8 mouse cellular contexts compared by ENCODE assay signal in the genomic region with DNA sequence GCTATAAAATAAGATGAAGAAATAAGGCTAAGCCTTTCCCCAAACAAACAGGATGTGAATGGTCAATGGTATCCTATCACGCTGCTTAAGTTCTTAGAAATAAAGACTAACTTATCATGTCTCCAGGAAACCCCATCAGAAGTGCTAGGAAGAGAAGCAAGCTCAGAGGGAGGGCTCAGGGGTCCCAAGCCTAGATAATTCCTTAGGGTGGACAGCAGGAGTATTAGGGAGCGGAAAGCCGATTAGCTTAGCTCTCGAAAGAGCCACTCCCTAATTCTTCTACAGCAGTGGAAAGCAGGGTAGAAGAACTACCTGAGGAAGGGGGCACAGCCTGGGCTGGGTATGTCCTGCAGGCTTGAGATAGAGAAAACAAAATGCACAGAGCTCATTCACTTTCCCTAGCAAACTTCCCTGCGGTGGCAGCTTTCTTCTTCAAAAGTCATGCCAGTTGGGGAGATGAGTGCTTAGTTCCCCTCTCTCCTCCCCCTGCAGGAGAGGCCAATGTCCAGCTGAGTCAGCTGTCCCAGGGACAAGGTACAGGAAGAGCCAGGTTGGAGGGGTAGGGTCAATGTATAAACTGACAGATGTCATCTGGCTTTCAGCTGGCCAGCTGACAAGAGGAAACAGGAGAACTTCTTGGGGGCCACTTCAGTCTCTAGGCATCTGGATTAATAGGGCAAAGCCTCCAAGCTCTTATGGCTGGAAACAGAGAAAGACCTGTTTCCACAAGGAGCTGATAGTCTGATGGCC. TPM values are rescaled to one million over a fixed set of nuclear protein-coding genes. Genes with fewer than 3 reads are reported as not detected.
DNase-seq lines count a peak whose midpoint lies in the region; ATAC-seq and TF ChIP-seq lines count a peak whose summit lies in the region.

No protein-coding gene starts in this region.

- H3K9ac ChIP-seq in heart, embryonic 15.5 days = peak overlapping the region; percentile 93; the same call in 1 of the 2 replicates
- peak overlapping the region; percentile 86; the same call in 1 of the 2 replicates for H3K9ac ChIP-seq in kidney, embryonic 16.5 days (replicated peaks; ENCODE audit: low read length)

- TF ChIP-seq CTCF in embryonic fibroblast, embryonic 13.5 days (IDR thresholded peaks at IDR 0.05; ENCODE audit: borderline replicate concordance, insufficient read depth, low read length) = no peak

- no peak for TF ChIP-seq POLR2A in embryonic fibroblast, embryonic 13.5 days (IDR thresholded peaks at IDR 0.05; ENCODE audit: low read depth, low read length)
- no peak for TF ChIP-seq POLR2A in myocyte (IDR thresholded peaks at IDR 0.05; ENCODE audit: insufficient read length, low read depth)

- peak overlapping the region; percentile 80 for H3K4me3 ChIP-seq in heart, embryonic 15.5 days
- peak overlapping the region; percentile 75 for H3K4me3 ChIP-seq in embryonic fibroblast, embryonic 13.5 days (ENCODE audit: insufficient read depth, low read length)
- H3K4me3 ChIP-seq in kidney, embryonic 16.5 days (ENCODE audit: low read length) = peak overlapping the region; percentile 87
- peak overlapping the region; percentile 43 for H3K4me3 ChIP-seq in myocyte

- peaks cover 30% of the 10 kb centered on the region for H3K4me1 ChIP-seq in heart, embryonic 15.5 days (replicated peaks)
- 0 out of 2 replicates have a peak, but pooled peaks cover 7% of the 10 kb centered on the region for H3K4me1 ChIP-seq in embryonic fibroblast, embryonic 13.5 days (ENCODE audit: control insufficient read depth, insufficient read depth, low read length)
- H3K4me1 ChIP-seq in kidney, embryonic 16.5 days (ENCODE audit: insufficient read depth, low read length) = peaks cover 27% of the 10 kb centered on the region

- 65% methylated on average over 5 of the region's 5 CpGs for WGBS in heart, embryonic 15.5 days
- 58% methylated on average over 5 of the region's 5 CpGs for WGBS in kidney, embryonic 16.5 days

- peaks cover 32% of the 10 kb centered on the region for H3K36me3 ChIP-seq in heart, embryonic 15.5 days
- H3K36me3 ChIP-seq in kidney, embryonic 16.5 days (ENCODE audit: insufficient read depth, low read length) = peaks cover 36% of the 10 kb centered on the region
- no peaks in the 10 kb centered on the region for H3K36me3 ChIP-seq in myocyte (ENCODE audit: control insufficient read depth, insufficient read depth)

- H3K27me3 ChIP-seq in heart, embryonic 15.5 days = no peaks in the 10 kb centered on the region
- H3K27me3 ChIP-seq in kidney, embryonic 16.5 days (ENCODE audit: insufficient read depth, low read length) = no peaks in the 10 kb centered on the region
- H3K27me3 ChIP-seq in myocyte (ENCODE audit: control insufficient read depth, insufficient read depth, insufficient read length) = no peaks in the 10 kb centered on the region

- intact Hi-C loops in heart, postnatal 10 days (cut with DNase I) = no loop called here

- H3ac ChIP-seq in myocyte (ENCODE audit: control insufficient read depth, insufficient read length) = peak overlapping the region; percentile 75

- H3K79me2 ChIP-seq in myocyte (ENCODE audit: control insufficient read depth, insufficient read depth) = no peaks in the 10 kb centered on the region

- H3K4me2 ChIP-seq in heart, embryonic 15.5 days = peak overlapping the region; percentile 93
- peak overlapping the region; percentile 93 for H3K4me2 ChIP-seq in kidney, embryonic 16.5 days (replicated peaks; ENCODE audit: low read depth, low read length)
- H3K4me2 ChIP-seq in myocyte (ENCODE audit: low read depth) = peak overlapping the region; percentile 92

- DNase-seq in heart, postnatal 10 days = no peak
- no peak for DNase-seq in layer of hippocampus, adult 18-20 months (ENCODE audit: low spot score in 2 of 2)
- DNase-seq in right cerebral cortex, postnatal 36 days (ENCODE audit: low spot score in 2 of 2) = no peak
- no peak for DNase-seq in testis, postnatal 14 days (ENCODE audit: low spot score)

- H3K9me3 ChIP-seq in heart, embryonic 15.5 days (replicated peaks) = no peaks in the 10 kb centered on the region
- H3K9me3 ChIP-seq in kidney, embryonic 16.5 days (ENCODE audit: low read length) = no peaks in the 10 kb centered on the region

- no peak for ATAC-seq in heart, embryonic 15.5 days (replicated peaks; ENCODE audit: insufficient number of reproducible peaks, insufficient read depth, low FRiP score, low read depth)
- no peak for ATAC-seq in kidney, embryonic 16.5 days (ENCODE audit: low FRiP score, low TSS enrichment)

- no peak overlapping the region for H3K27ac ChIP-seq in heart, embryonic 15.5 days
- H3K27ac ChIP-seq in embryonic fibroblast, embryonic 13.5 days (ENCODE audit: insufficient read depth, low read length) = no peak overlapping the region
- peak overlapping the region; percentile 60; the same call in 1 of the 2 replicates for H3K27ac ChIP-seq in kidney, embryonic 16.5 days (ENCODE audit: low read length)

TF ChIP-seq in myocyte, 11 proteins besides CTCF, POLR2A, EP300 and RAD21:
- TF ChIP-seq SRF (IDR thresholded peaks at IDR 0.05; ENCODE audit: control insufficient read depth, insufficient read length, low read depth) (no peak), TCF3 (IDR thresholded peaks at IDR 0.05; ENCODE audit: insufficient read length, low read depth) (no peak), REST (IDR thresholded peaks at IDR 0.05; ENCODE audit: insufficient read depth, insufficient read length) (no peak), TCF12 (IDR thresholded peaks at IDR 0.05; ENCODE audit: insufficient read depth, poor library complexity, severe bottlenecking) (no peak), CEBPB (IDR thresholded peaks at IDR 0.05; ENCODE audit: insufficient read depth, poor library complexity, severe bottlenecking) (no peak), POLR2AphosphoS2 (IDR thresholded peaks at IDR 0.05; ENCODE audit: insufficient read length, low read depth) (no peak), E2F4 (IDR thresholded peaks at IDR 0.05; ENCODE audit: insufficient read depth) (no peak), USF1 (IDR thresholded peaks at IDR 0.05; ENCODE audit: low read depth) (no peak), MYOD1 (IDR thresholded peaks at IDR 0.05; ENCODE audit: control insufficient read depth in 1 of 3, insufficient read length in 2 of 3, low read depth in 2 of 3) (no peak), MAX (IDR thresholded peaks at IDR 0.05; ENCODE audit: low read depth) (no peak), MYOG (IDR thresholded peaks at IDR 0.05; ENCODE audit: control insufficient read depth in 1 of 3, insufficient read depth in 1 of 3, insufficient read length in 2 of 3, low read depth in 2 of 3) (no peak)

RNA-seq across cellular contexts. Expression of gene C2cd2l, which starts 1.8 kb away (rescaled TPM):
- polyA plus RNA-seq in heart, embryonic 15.5 days (2015; fragmentation: Nextera tagmentation; extraction: Ambion mirVana) = 6.5 and 7.1 TPM in 2 replicates
- total RNA-seq in heart, postnatal 10 days (2021) = 10 to 100 TPM; 14.2 to 17.6 TPM
- polyA plus RNA-seq in embryonic fibroblast, embryonic 13.5 days (2011; ENCODE audit: insufficient read length, low read depth, missing spikeins) = 9.4 and 10.5 TPM in 2 replicates
- 11.6 and 14.3 TPM in 2 replicates for polyA plus RNA-seq in kidney, embryonic 16.5 days (2015; fragmentation: Nextera tagmentation; extraction: Ambion mirVana)
- polyA plus RNA-seq in myocyte (2012; fragmentation: generic; extraction: Trizol) = 18.1 TPM
- 100 to 1,000 TPM; 197 to 228 TPM for total RNA-seq in layer of hippocampus, adult 18-20 months (2021)

RNA-seq across cellular contexts. Expression of gene Dpagt1, which starts 7.6 kb away (rescaled TPM):
- polyA plus RNA-seq in heart, embryonic 15.5 days (2015; fragmentation: Nextera tagmentation; extraction: Ambion mirVana) = 27.8 and 31.0 TPM in 2 replicates
- 10 to 100 TPM; 21.1 to 25.2 TPM for total RNA-seq in heart, postnatal 10 days (2021)
- polyA plus RNA-seq in embryonic fibroblast, embryonic 13.5 days (2011; ENCODE audit: insufficient read length, low read depth, missing spikeins) = 39.7 and 54.7 TPM in 2 replicates
- polyA plus RNA-seq in kidney, embryonic 16.5 days (2015; fragmentation: Nextera tagmentation; extraction: Ambion mirVana) = 45.4 and 53.9 TPM in 2 replicates
- polyA plus RNA-seq in myocyte (2012; fragmentation: generic; extraction: Trizol) = 26.3 TPM
- 10 to 100 TPM; 14.7 to 15.7 TPM for total RNA-seq in layer of hippocampus, adult 18-20 months (2021)

RNA-seq across cellular contexts. Expression of gene Hinfp, which starts 12.8 kb away (rescaled TPM):
- 15.1 and 16.0 TPM in 2 replicates for polyA plus RNA-seq in heart, embryonic 15.5 days (2015; fragmentation: Nextera tagmentation; extraction: Ambion mirVana)
- total RNA-seq in heart, postnatal 10 days (2021) = 10 to 100 TPM; 10.0 to 11.1 TPM
- 13.4 and 16.4 TPM in 2 replicates for polyA plus RNA-seq in embryonic fibroblast, embryonic 13.5 days (2011; ENCODE audit: insufficient read length, low read depth, missing spikeins)
- polyA plus RNA-seq in kidney, embryonic 16.5 days (2015; fragmentation: Nextera tagmentation; extraction: Ambion mirVana) = 27.2 and 31.1 TPM in 2 replicates
- polyA plus RNA-seq in myocyte (2012; fragmentation: generic; extraction: Trizol) = 6.5 TPM
- 10 to 100 TPM; 30.0 to 30.6 TPM for total RNA-seq in layer of hippocampus, adult 18-20 months (2021)

RNA-seq across cellular contexts. Expression of gene H2afx, which starts 16.2 kb away (rescaled TPM):
- 167 and 187 TPM in 2 replicates for polyA plus RNA-seq in heart, embryonic 15.5 days (2015; fragmentation: Nextera tagmentation; extraction: Ambion mirVana)
- 10 to 100 TPM; 54.1 to 57.9 TPM for total RNA-seq in heart, postnatal 10 days (2021)
- 50.9 and 74.7 TPM in 2 replicates for polyA plus RNA-seq in embryonic fibroblast, embryonic 13.5 days (2011; ENCODE audit: insufficient read length, low read depth, missing spikeins)
- polyA plus RNA-seq in kidney, embryonic 16.5 days (2015; fragmentation: Nextera tagmentation; extraction: Ambion mirVana) = 353 and 432 TPM in 2 replicates
- 123 TPM for polyA plus RNA-seq in myocyte (2012; fragmentation: generic; extraction: Trizol)
- total RNA-seq in layer of hippocampus, adult 18-20 months (2021) = 10 to 100 TPM; 46.1 to 47.7 TPM

RNA-seq across cellular contexts. Expression of gene Hmbs, which starts 25.8 kb away (rescaled TPM):
- 89.7 and 105 TPM in 2 replicates for polyA plus RNA-seq in heart, embryonic 15.5 days (2015; fragmentation: Nextera tagmentation; extraction: Ambion mirVana)
- 10 to 100 TPM; 54.2 to 55.2 TPM for total RNA-seq in heart, postnatal 10 days (2021)
- polyA plus RNA-seq in embryonic fibroblast, embryonic 13.5 days (2011; ENCODE audit: insufficient read length, low read depth, missing spikeins) = 46.8 and 51.9 TPM in 2 replicates
- 133 and 137 TPM in 2 replicates for polyA plus RNA-seq in kidney, embryonic 16.5 days (2015; fragmentation: Nextera tagmentation; extraction: Ambion mirVana)
- polyA plus RNA-seq in myocyte (2012; fragmentation: generic; extraction: Trizol) = 31.5 TPM
- total RNA-seq in layer of hippocampus, adult 18-20 months (2021) = 10 to 100 TPM; 18.9 to 21.2 TPM
